Mouse (Mus musculus) liver, embryonic 11.5 days (tissue): ENCODE measurements at regions not wholly inside any gene's neighbourhood (a gene's known extent, or its start where the extent isn't known, plus 50 kb on each side); places are given as distances from the start of the nearest gene placed in this dataset.

Source experiments
- ATAC-seq: fragments of 200-750 bp; cut with Nextera tagmentation; replicated peaks from 2 replicates; pipeline ENCODE4 v1.8.0; 2017; ENCODE audit warnings: moderate number of reproducible peaks, mild to moderate bottlenecking, moderate TSS enrichment, moderate library complexity; ENCODE audit not compliant: low FRiP score
- DNase-seq: peaks from one replicate; pipeline ENCODE4 v3.0.0-alpha.2; 2017; ENCODE audit warnings: low spot score
- H3K27ac ChIP-seq: fragments of 300-500 bp; sonication (generic); 2 replicates; pipeline ENCODE4 v1.5.1; 2014; ENCODE audit warnings: mild to moderate bottlenecking, low read depth, low read length, control low read depth
- H3K27me3 ChIP-seq: fragments of 300-500 bp; sonication (generic); replicated peaks from 2 replicates; pipeline ENCODE4 v1.6.1; 2014; ENCODE audit warnings: low read length, mixed read lengths; ENCODE audit not compliant: control insufficient read depth, insufficient read depth
- H3K36me3 ChIP-seq: fragments of 300-500 bp; sonication (generic); 2 replicates; pipeline ENCODE4 v1.6.1; 2014; ENCODE audit warnings: mild to moderate bottlenecking, low read length, moderate library complexity, mixed read lengths; ENCODE audit not compliant: control insufficient read depth, insufficient read depth
- H3K4me1 ChIP-seq: fragments of 300-500 bp; sonication (generic); replicated peaks from 2 replicates; pipeline ENCODE4 v1.6.1; 2014; ENCODE audit warnings: low read length, mixed read lengths; ENCODE audit not compliant: control insufficient read depth, insufficient read depth
- H3K4me2 ChIP-seq: fragments of 300-500 bp; sonication (generic); 2 replicates; pipeline ENCODE4 v1.6.1; 2014; ENCODE audit warnings: mild to moderate bottlenecking, control low read depth, moderate library complexity
- H3K4me3 ChIP-seq: fragments of 300-500 bp; sonication (generic); 2 replicates; pipeline ENCODE4 v1.5.1; 2014; ENCODE audit warnings: low read depth, low read length, control low read depth
- H3K9ac ChIP-seq: fragments of 300-500 bp; sonication (generic); 2 replicates; pipeline ENCODE4 v1.6.1; 2014; ENCODE audit warnings: low read depth, low read length, control low read depth
- H3K9me3 ChIP-seq: fragments of 300-500 bp; sonication (generic); 2 replicates; pipeline ENCODE4 v1.6.1; 2016; ENCODE audit warnings: low read length, inconsistent platforms, mixed read lengths; ENCODE audit not compliant: control insufficient read depth
- WGBS: fragments of 180-500 bp; shearing (Covaris S2); extraction: QIAGEN DNeasy Blood & Tissue Kit; methylation state at CpG from one replicate; pipeline ENCODE4 v1.1.7; 2014; 5-methylcytosine and 5-hydroxymethylcytosine counted together

DNA sequence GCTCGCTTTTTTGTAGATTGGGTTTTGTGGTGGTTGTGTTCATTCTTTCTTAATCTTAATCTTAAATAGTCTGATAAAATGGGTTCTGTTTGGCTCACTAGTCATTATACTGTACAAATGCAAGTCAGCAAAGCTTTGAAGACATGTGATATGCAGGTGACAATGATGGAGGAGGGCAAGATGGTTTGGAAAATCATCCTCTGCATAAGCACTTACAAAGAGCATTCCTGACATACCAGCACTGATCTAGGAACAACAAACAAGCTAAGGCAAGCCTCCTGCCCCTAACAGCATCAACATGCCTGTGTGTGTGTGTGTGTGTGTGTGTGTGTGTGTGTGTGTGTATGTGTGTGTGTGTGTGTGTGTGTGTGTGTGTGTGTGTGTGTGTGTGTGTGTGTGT lies 514.3 kb downstream of the Tmem38b start:
- no peaks in the 10 kb centered on the region for H3K27me3 ChIP-seq
- no peak overlapping the region for H3K4me3 ChIP-seq
- ATAC-seq (no peak), DNase-seq (no peak)
- H3K4me1 ChIP-seq: no peaks in the 10 kb centered on the region
- WGBS: 65% methylated on average over 1 of the region's 1 CpGs
- H3K27ac ChIP-seq: no peak overlapping the region
- H3K36me3 ChIP-seq: no peaks in the 10 kb centered on the region
- no peak overlapping the region for H3K9ac ChIP-seq
- H3K4me2 ChIP-seq: no peak overlapping the region
- H3K9me3 ChIP-seq: no peaks in the 10 kb centered on the region

DNA sequence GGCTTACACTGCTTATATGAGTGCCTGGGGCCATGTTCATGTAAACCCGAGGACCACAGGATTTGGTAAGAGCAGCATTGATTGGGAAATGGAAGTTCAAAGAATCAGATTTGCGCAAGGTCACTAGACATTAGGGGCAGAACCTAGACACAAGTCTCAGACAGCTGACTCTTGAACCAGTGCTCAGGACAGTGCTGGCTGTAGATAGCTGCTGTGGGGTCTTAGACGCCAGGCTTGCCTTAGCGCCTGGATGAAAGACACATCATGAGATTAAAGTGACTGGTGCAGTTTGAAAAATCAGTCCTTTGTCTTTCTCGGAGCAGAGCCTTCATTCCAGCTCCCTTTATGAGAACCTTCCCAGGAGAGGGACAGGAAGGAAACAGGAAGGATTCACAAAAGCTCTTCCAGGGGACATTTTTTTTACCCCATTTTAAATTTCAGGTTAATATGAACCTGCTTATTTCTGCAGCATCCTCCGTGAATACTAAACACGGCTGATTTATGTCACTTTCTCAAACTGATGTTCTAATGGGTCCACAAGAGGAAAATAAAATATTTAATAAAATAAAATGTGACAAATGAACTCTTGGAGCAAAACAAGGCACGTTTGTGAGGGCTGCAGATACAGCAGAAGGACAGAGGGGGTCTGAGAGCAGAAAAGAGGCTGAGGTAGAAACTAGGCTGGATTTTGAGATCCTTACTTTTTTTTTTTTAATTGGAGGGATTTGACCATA lies 528.0 kb downstream of the Tmem38b start:
- ATAC-seq: no peak
- no peaks in the 10 kb centered on the region for H3K36me3 ChIP-seq
- 79% methylated on average over 8 of the region's 8 CpGs for WGBS

GRCm38 (mm10) chr4:54354391-54354726 lies 528.5 kb downstream of the Tmem38b start:
- H3K4me3 ChIP-seq: no peak overlapping the region
- no peak overlapping the region for H3K4me2 ChIP-seq
- H3K36me3 ChIP-seq: no peaks in the 10 kb centered on the region
- WGBS: 78% methylated on average over 4 of the region's 4 CpGs
- no peaks in the 10 kb centered on the region for H3K9me3 ChIP-seq
- no peaks in the 10 kb centered on the region for H3K27me3 ChIP-seq
- ATAC-seq (no peak), DNase-seq (no peak)
- H3K4me1 ChIP-seq: no peaks in the 10 kb centered on the region
- H3K27ac ChIP-seq: no peak overlapping the region
- H3K9ac ChIP-seq: no peak overlapping the region

More for the DNA sequence above, 528.0 kb downstream of the Tmem38b start:
- H3K4me3 ChIP-seq: no peak overlapping the region
- no peak overlapping the region for H3K27ac ChIP-seq
- no peak overlapping the region for H3K9ac ChIP-seq
- H3K4me1 ChIP-seq: no peaks in the 10 kb centered on the region
- no peak overlapping the region for H3K4me2 ChIP-seq
- no peak for DNase-seq
- no peaks in the 10 kb centered on the region for H3K27me3 ChIP-seq
- no peaks in the 10 kb centered on the region for H3K9me3 ChIP-seq

DNA sequence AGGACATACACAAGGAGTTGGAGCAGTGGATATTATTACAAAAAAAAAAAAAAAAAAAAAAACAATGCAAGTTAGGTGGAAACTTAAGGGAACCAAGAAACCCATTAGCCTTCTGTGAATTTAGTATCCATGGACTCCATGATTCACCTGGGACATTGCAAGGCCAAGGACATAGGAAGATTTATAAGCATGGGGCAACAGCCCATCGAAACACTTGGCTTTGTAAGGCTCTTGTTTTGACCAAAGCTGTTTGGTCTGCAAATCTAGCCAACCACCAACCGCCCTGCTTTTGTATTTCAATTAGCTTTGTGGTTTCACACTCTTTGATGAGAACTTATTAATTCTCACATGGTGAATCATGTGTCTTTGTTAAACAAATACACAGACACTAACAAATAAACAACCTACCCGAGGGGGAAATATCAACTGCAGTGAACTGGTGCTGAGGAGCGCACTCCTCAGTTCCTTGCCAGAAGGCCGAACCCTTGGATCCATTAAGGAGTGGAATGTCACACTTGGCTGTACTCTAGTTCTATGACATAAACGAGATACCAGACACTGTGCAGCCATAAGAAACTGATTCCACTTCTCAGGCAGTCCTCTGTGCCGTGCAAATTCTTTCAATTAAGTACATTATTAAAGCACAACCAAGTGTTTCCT lies 529.7 kb downstream of the Tmem38b start:
- Histone ChIP-seq H3K4me1 (no peaks in the 10 kb centered on the region), H3K4me2 (no peak overlapping the region), H3K36me3 (no peaks in the 10 kb centered on the region), H3K27me3 (no peaks in the 10 kb centered on the region), H3K9ac (no peak overlapping the region), H3K4me3 (no peak overlapping the region), H3K27ac (no peak overlapping the region), H3K9me3 (no peaks in the 10 kb centered on the region)
- 70% methylated on average over 7 of the region's 7 CpGs for WGBS
- no peak for ATAC-seq
- no peak for DNase-seq

DNA sequence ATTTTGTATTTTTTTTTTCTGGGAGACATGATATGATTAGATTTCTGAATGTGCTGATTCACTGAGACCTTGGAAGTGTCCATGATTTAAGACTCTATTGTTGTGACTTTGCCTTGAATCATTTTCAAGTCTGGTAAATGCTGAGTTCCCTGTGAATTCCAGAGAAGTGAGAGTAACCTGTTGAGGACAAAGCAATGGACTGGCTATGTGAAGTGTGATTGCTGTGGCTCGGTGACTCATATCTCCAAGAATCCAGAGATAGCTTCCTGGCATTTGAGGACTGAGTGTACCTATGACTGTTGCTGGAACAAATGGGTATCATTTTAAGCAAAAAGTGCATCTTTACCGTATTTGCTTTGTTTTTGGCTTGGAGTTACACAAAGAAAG lies 530.2 kb downstream of the Tmem38b start:
- H3K4me2 ChIP-seq: no peak overlapping the region
- no peak overlapping the region for H3K27ac ChIP-seq
- no peak for ATAC-seq
- H3K9ac ChIP-seq: no peak overlapping the region
- H3K4me3 ChIP-seq: no peak overlapping the region
- WGBS: 77% methylated on average over 2 of the region's 2 CpGs
- no peaks in the 10 kb centered on the region for H3K4me1 ChIP-seq
- H3K27me3 ChIP-seq: no peaks in the 10 kb centered on the region
- H3K36me3 ChIP-seq: no peaks in the 10 kb centered on the region
- H3K9me3 ChIP-seq: no peaks in the 10 kb centered on the region
- DNase-seq: no peak

GRCm38 (mm10) chr4:54370909-54371308 lies 545.1 kb downstream of the Tmem38b start:
- Histone ChIP-seq H3K9ac (no peak overlapping the region), H3K4me3 (no peak overlapping the region), H3K4me2 (no peak overlapping the region), H3K27ac (no peak overlapping the region), H3K36me3 (no peaks in the 10 kb centered on the region), H3K27me3 (no peaks in the 10 kb centered on the region), H3K4me1 (peaks cover 12% of the 10 kb centered on the region), H3K9me3 (no peaks in the 10 kb centered on the region)
- WGBS: 52% methylated on average over 3 of the region's 3 CpGs
- ATAC-seq: no peak
- DNase-seq: no peak

DNA sequence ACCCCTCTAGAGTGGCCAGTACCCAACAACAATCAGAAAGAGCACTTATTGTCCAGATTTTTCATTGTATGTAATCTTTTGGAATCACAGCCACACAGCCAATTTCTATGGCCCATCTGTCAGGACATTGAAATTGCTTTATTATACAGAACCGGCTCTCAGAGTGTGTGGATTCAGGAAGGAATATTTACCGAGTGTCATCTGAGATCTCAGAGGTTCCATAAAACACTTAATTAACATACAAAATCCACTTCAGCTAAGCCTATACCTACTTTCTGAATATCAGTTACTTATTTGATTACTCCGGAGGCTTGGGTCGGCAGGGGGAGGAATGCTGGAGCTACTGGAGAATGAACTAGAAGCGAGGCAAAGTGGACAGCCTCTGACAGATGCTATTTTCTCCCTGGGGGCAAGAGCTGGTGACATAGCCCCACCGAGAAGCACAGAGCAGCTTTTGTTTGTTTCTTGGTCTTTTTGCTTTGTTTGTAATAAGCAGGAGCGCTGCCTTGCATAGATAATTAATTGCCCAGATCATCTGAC lies 545.6 kb downstream of the Tmem38b start:
- H3K4me2 ChIP-seq: no peak overlapping the region

GRCm38 (mm10) chr4:54373606-54374005 lies 547.8 kb downstream of the Tmem38b start:
- Histone ChIP-seq H3K4me1 (peaks cover 12% of the 10 kb centered on the region), H3K9me3 (no peaks in the 10 kb centered on the region), H3K27ac (no peak overlapping the region), H3K4me3 (no peak overlapping the region), H3K36me3 (no peaks in the 10 kb centered on the region), H3K4me2 (no peak overlapping the region), H3K9ac (no peak overlapping the region), H3K27me3 (no peaks in the 10 kb centered on the region)
- DNase-seq: peak; percentile 50
- ATAC-seq: peak; percentile 79
- 0% methylated on average over 2 of the region's 2 CpGs for WGBS

More for the DNA sequence above, 545.6 kb downstream of the Tmem38b start:
- Histone ChIP-seq H3K27ac (no peak overlapping the region), H3K4me3 (no peak overlapping the region), H3K4me1 (peaks cover 12% of the 10 kb centered on the region), H3K27me3 (no peaks in the 10 kb centered on the region), H3K36me3 (no peaks in the 10 kb centered on the region), H3K9ac (no peak overlapping the region), H3K9me3 (no peaks in the 10 kb centered on the region)
- ATAC-seq (no peak), DNase-seq (no peak)
- 72% methylated on average over 7 of the region's 7 CpGs for WGBS

DNA sequence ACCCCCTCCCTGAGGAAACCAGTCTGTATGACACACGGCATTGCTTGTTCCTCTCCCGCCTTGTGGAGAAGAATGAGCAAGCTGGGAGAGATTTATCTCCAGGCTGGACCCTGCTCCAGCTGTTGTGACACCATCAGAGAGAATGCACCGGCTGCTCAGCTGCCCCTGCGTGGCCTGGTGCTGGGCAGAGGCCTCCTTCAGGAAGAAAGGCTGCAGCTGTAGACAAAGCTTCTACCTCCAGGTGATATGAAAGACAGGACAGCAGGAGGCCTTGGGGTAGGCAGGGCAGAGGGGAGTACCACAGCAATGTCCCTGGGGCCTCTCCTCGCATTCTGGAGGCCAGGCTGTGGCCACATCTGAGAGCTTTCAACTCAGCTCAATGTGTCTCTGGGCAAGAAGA lies 548.6 kb downstream of the Tmem38b start:
- no peaks in the 10 kb centered on the region for H3K27me3 ChIP-seq
- no peaks in the 10 kb centered on the region for H3K36me3 ChIP-seq
- H3K27ac ChIP-seq: peak overlapping the region; percentile 52; the same call in 1 of the 2 replicates
- H3K4me1 ChIP-seq: peaks cover 12% of the 10 kb centered on the region
- H3K4me2 ChIP-seq: no peak overlapping the region
- H3K9me3 ChIP-seq: no peaks in the 10 kb centered on the region
- no peak overlapping the region for H3K4me3 ChIP-seq
- WGBS: 33% methylated on average over 5 of the region's 5 CpGs
- no peak for ATAC-seq
- DNase-seq: peak; percentile 35
- H3K9ac ChIP-seq: no peak overlapping the region
